Mouse (Mus musculus) embryonic facial prominence, embryonic 13.5 days (tissue): ENCODE measurements around the gene Ppt2. TPM values are rescaled to one million over a fixed set of nuclear protein-coding genes. Genes with fewer than 3 reads are reported as not detected.

Source experiments
- ATAC-seq: fragments of 200-750 bp; cut with Nextera tagmentation; 2 replicates; pipeline ENCODE4 v1.8.0; 2017; ENCODE audit warnings: low read depth; ENCODE audit not compliant: insufficient number of reproducible peaks, insufficient read depth, low FRiP score, low TSS enrichment
- H3K27ac ChIP-seq: fragments of 300-500 bp; sonication (generic); 2 replicates; pipeline ENCODE4 v1.5.1; 2015; ENCODE audit warnings: moderate library complexity, mild to moderate bottlenecking, inconsistent platforms
- H3K27me3 ChIP-seq: fragments of 300-500 bp; sonication (generic); 2 replicates; pipeline ENCODE4 v1.6.1; 2015; ENCODE audit warnings: mild to moderate bottlenecking, inconsistent platforms
- H3K36me3 ChIP-seq: fragments of 300-500 bp; sonication (generic); 2 replicates; pipeline ENCODE4 v1.6.1; 2015; ENCODE audit warnings: mild to moderate bottlenecking, inconsistent platforms
- H3K4me1 ChIP-seq: fragments of 300-500 bp; sonication (generic); 2 replicates; pipeline ENCODE4 v1.6.1; 2015; ENCODE audit warnings: inconsistent platforms
- H3K4me2 ChIP-seq: fragments of 300-500 bp; sonication (generic); 2 replicates; pipeline ENCODE4 v1.6.1; 2015; ENCODE audit warnings: moderate library complexity, mild to moderate bottlenecking, inconsistent platforms
- H3K4me3 ChIP-seq: fragments of 300-500 bp; sonication (generic); 2 replicates; pipeline ENCODE4 v1.5.1; 2015; ENCODE audit warnings: mild to moderate bottlenecking, inconsistent platforms
- H3K9ac ChIP-seq: fragments of 300-500 bp; sonication (generic); 2 replicates; pipeline ENCODE4 v1.6.1; 2015; ENCODE audit warnings: mild to moderate bottlenecking, inconsistent platforms
- H3K9me3 ChIP-seq: fragments of 300-500 bp; sonication (generic); 2 replicates; pipeline ENCODE4 v1.6.1; 2016; ENCODE audit warnings: inconsistent platforms
- WGBS: fragments of 180-500 bp; shearing (Covaris S2); methylation state at CpG from one replicate; pipeline ENCODE4 v1.1.7; 2015; ENCODE audit warnings: mixed read lengths; 5-methylcytosine and 5-hydroxymethylcytosine counted together
- polyA plus RNA-seq: library from polyadenylated mRNA; unstranded; fragments of >200 nt; fragmentation: Nextera tagmentation; extraction: Ambion mirVana; gene quantifications from 2 replicates; pipeline ENCODE4 v1.2.1, GENCODE M21; 2015

Gene Ppt2
- polyA plus RNA-seq, 1 experiment from 2014 or later, result 21.6 TPM

DNA sequence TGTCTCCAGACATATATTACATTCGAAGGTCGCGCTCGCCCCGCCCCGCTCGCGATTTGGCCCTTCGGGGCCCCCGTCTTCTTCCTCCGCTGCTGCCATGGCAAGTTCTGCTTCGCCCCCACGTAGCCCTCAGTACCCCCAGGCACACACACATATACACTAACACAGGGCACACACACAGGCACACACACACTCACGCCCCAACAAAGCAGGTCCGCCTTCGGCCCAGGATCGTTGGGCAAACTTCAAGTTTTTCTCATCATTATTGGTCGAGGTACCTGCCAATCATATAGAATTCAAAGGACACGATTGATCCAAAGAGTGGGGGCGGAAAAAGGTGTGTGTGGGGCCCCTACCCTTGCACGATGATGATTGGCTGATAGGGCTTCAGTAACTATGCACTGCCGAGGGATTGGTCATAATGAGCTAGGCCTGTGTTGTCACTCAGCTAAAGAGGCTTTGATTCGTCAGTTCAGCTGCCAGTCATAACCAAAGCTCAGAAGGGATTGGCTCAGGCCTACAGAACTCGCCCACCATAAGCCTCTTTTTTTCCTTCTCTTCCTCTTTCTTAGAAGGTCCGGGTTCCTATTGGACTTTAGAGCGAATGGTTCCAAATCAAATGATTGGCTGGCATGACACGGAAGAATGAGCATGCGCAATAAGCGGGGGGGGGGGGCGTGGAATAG is 24.8 kb downstream of the Ppt2 start, which contains the start of gene Rnf5:
Gene Rnf5 (minus strand): TSS at position 316 of the 686 bp plus-strand sequence.
- Histone ChIP-seq H3K4me1 (peaks cover 39% of the 10 kb centered on the region), H3K9me3 (no peaks in the 10 kb centered on the region), H3K36me3 (peaks cover 33% of the 10 kb centered on the region), H3K27ac (peak within 1 kb of the TSS; percentile 89), H3K4me3 (peak within 1 kb of the TSS; percentile 90), H3K27me3 (no peaks in the 10 kb centered on the region), H3K4me2 (peak within 1 kb of the TSS; percentile 95), H3K9ac (peak within 1 kb of the TSS; percentile 92)
- peak; percentile 96 for ATAC-seq
- WGBS, result under 1% methylated on average over 30 of the region's 30 CpGs

DNA sequence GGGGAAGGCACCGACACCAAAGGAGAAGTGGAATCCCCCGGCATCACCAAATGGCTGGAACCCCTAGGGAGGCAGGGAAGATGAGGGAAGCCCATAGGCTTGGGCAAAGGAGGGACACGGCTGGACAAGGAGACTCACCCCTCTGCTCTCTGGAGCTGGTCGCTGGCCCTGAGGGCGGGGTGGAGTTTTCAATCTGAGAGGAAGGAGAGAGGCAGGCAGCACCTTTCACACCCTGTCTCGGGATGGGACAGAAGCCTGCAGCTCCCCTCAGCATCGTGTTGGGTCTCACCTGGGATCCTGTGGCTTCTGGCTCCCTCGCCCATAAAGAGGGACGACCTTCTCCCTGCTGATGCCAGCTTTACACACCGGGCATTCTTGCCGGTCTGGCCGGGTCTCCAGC is 26.5 kb downstream of the Ppt2 start:
- ATAC-seq, result no peak
- H3K4me1 ChIP-seq, result peaks cover 40% of the 10 kb centered on the region
- peak overlapping the region; percentile 86; the same call in 1 of the 2 replicates for H3K4me2 ChIP-seq
- no peaks in the 10 kb centered on the region for H3K27me3 ChIP-seq
- H3K9ac ChIP-seq, result no peak overlapping the region
- no peak overlapping the region for H3K27ac ChIP-seq
- H3K9me3 ChIP-seq, result no peaks in the 10 kb centered on the region
- peak overlapping the region; percentile 90; the same call in 1 of the 2 replicates for H3K4me3 ChIP-seq
- 82% methylated on average over 12 of the region's 12 CpGs for WGBS
- H3K36me3 ChIP-seq, result peaks cover 30% of the 10 kb centered on the region

DNA sequence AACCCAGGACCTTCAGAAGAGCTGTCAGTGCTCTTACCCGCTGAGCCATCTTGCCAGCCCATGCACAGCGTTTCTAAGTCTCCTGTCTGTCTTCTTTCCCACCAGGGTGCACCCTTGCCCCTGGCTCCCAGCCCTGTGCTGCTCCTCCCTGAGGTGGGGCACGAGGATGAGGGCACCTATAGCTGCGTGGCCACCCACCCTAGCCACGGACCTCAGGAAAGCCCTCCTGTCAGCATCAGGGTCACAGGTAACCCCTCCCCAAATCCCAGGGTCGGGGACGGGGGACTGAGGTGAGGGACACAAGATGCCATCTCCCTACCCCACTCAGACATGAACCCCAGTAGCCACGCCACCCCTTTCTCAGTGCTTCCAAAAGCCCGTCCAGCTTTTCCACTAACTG is 28.4 kb downstream of the Ppt2 start:
- Histone ChIP-seq H3K36me3 (peaks cover 47% of the 10 kb centered on the region), H3K27me3 (no peaks in the 10 kb centered on the region), H3K9me3 (no peaks in the 10 kb centered on the region), H3K9ac (no peak overlapping the region), H3K4me3 (no peak overlapping the region), H3K4me2 (no peak overlapping the region), H3K4me1 (peaks cover 48% of the 10 kb centered on the region), H3K27ac (no peak overlapping the region)
- ATAC-seq, result no peak
- WGBS, result 78% methylated on average over 9 of the region's 9 CpGs

DNA sequence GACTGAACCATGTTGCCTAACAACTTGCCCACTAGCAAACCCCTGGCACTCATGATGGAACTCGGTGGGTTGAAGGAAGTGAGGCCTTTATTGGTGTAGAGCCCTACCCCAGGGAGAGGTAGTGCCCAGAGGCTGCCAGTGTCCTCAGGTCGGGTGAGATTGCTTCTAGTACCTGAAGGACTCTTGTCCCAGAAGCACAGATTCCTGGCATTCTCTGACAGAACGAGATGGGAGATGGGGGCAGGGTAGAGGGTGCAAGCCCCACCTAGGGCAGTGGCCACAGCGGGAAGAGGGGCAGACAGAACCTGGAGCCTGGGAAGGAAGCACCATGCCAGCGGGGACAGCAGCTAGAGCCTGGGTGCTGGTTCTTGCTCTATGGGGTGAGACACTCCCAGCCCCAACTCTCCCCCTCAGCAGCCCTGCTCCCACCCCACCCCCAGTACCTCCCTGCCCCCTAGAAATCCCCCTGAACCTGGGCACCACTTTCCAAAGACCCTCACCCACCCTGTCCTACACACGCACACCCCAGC is 30.7 kb downstream of the Ppt2 start, which contains the start of gene Ager:
Gene Ager (plus strand): TSS at position 297 of the 530 bp plus-strand sequence.
- Histone ChIP-seq H3K4me2 (peak within 1 kb of the TSS; percentile 9; the same call in 1 of the 2 replicates), H3K27ac (peak within 1 kb of the TSS; percentile 7), H3K4me1 (peaks cover 57% of the 10 kb centered on the region), H3K4me3 (no peak within 1 kb of the TSS), H3K9ac (peak within 1 kb of the TSS; percentile 44; the same call in 1 of the 2 replicates), H3K9me3 (no peaks in the 10 kb centered on the region), H3K36me3 (peaks cover 57% of the 10 kb centered on the region), H3K27me3 (no peaks in the 10 kb centered on the region)
- ATAC-seq, result no peak
- WGBS, result 12% methylated on average over 6 of the region's 6 CpGs

DNA sequence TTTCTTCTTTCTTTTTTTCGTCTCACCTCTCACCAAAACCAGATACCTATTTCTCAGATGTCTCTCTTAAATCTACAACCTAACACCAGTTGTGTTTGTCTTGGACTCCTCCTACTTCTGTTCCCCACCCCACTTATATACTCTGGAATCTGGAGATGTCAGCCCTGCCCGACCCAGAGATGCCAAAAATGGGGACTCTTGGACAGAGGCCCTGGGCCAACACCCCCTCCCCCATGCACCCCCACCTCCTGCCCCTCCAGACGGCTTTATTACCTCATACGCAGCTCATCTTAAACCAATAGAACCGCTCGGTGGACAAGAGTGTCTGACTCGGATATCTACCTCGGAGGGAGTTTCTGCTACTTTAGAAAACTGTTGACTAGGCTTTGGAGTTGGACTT is 32.2 kb downstream of the Ppt2 start:
- Histone ChIP-seq H3K4me3 (no peak overlapping the region), H3K27me3 (no peaks in the 10 kb centered on the region), H3K27ac (no peak overlapping the region), H3K36me3 (peaks cover 46% of the 10 kb centered on the region), H3K4me2 (no peak overlapping the region), H3K9me3 (no peaks in the 10 kb centered on the region), H3K9ac (no peak overlapping the region), H3K4me1 (peaks cover 56% of the 10 kb centered on the region)
- ATAC-seq, result no peak
- WGBS, result 70% methylated on average over 8 of the region's 8 CpGs

DNA sequence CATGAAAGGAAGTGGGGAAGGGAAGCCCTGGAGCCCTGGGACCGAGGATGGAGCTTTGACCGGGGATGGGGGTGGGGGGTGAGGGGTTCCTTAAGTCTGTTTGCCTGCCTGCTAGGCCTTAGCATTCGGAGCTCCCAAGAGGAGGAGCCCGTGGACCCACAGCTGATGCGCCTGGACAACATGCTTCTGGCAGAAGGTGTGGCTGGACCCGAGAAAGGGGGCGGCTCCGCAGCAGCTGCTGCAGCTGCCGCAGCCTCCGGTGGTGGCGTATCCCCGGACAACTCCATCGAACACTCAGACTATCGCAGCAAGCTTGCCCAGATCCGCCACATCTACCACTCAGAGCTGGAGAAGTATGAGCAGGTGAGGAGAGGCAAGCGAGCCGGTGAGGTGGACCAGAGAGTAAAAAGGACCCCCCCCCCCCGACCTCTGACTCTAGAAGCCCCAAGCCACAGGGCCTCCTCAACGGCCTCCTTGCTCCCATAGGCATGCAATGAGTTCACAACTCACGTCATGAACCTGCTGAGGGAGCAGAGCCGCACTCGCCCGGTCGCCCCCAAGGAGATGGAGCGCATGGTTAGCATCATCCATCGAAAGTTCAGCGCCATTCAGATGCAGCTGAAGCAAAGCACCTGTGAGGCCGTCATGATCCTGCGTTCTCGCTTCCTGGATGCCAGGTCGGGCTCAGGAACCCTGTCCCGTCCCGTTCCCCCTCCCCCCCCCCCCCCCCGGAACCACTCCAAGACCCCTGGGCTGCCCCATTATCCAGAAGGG is 34.4 kb downstream of the Ppt2 start:
- H3K9ac ChIP-seq, result peak overlapping the region; percentile 97
- no peaks in the 10 kb centered on the region for H3K9me3 ChIP-seq
- peak overlapping the region; percentile 96 for H3K4me2 ChIP-seq
- H3K27ac ChIP-seq, result peak overlapping the region; percentile 99; the same call in 1 of the 2 replicates
- peaks cover 76% of the 10 kb centered on the region for H3K4me1 ChIP-seq
- no peaks in the 10 kb centered on the region for H3K27me3 ChIP-seq
- peak overlapping the region; percentile 86 for H3K4me3 ChIP-seq
- ATAC-seq, result no peak
- WGBS, result 39% methylated on average over 31 of the region's 34 CpGs
- peaks cover 30% of the 10 kb centered on the region for H3K36me3 ChIP-seq

DNA sequence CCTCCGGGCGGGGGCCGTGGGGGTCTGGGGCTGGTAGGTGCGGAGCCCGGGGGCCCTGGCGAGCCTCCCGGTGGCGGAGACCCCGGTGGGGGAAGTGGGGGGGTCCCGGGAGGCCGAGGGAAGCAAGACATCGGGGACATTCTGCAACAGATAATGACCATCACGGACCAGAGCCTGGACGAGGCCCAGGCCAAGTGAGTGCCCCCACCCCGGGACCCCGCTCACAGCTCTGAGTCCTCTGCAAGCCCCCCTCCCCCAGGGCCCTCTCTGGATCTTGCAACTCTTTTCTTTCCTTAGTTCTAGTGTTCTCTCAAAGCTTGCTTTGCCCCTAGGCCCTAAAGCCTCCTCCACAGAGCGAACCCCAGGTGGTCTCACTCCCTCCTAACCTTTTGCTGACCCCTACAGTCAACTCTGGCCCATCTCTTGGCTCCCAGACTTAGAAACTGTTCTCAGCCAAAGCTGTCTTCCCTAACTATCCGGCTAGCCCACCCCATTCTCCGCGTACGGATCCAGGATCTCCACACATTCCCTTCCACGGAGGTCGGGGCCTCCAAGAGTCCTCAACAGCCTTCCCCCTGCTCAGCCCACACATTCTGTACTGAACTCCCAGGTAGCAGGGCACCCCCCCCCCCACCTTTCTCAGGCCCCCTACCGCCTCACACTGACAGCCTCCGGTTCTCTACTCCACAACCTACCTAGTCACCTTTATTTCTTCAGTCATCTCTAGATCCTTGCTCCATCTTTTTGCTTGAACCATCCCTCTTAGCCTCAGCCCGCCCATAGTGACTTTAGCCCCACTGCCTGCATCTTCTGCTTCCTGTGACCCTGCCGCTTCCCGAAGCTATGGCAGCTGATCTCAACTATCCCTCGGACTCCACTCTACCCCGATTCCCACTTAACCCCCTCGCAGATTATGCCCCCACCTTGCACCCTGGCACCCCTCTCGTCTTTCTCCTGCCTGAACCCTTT is 35.4 kb downstream of the Ppt2 start:
- H3K9me3 ChIP-seq, result no peaks in the 10 kb centered on the region

DNA sequence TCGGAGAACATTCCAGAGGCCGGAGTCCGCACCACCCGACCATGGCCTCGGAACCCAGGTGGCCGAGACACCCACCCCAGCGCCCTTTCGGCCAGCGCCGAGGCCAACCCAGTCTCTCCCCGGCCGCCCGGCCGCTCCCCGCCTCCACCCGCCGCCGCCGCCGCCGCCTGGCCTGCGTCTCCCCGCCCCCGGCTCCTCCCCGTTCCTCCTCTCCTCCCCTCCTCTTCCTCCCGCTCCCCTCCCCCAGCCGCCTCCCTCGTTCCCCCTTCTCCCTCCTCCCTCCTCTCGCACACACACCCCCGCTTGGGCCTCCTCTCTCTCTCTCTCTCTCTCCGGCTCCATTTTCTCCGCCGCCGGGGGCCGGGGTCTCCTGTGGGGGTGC is 36.3 kb downstream of the Ppt2 start:
- H3K9ac ChIP-seq, result peak overlapping the region; percentile 97
- H3K4me2 ChIP-seq, result peak overlapping the region; percentile 96
- H3K27ac ChIP-seq, result peak overlapping the region; percentile 99
- H3K36me3 ChIP-seq, result peaks cover 28% of the 10 kb centered on the region
- peak; percentile 23; the same call in 1 of the 2 replicates for ATAC-seq
- H3K9me3 ChIP-seq, result no peaks in the 10 kb centered on the region
- peak overlapping the region; percentile 86 for H3K4me3 ChIP-seq
- WGBS, result 1% methylated on average over 20 of the region's 35 CpGs
- peaks cover 72% of the 10 kb centered on the region for H3K4me1 ChIP-seq
- H3K27me3 ChIP-seq, result no peaks in the 10 kb centered on the region

More for the DNA sequence above, 35.4 kb downstream of the Ppt2 start:
- peaks cover 78% of the 10 kb centered on the region for H3K4me1 ChIP-seq
- ATAC-seq, result no peak
- peak overlapping the region; percentile 86 for H3K4me3 ChIP-seq
- under 1% methylated on average over 32 of the region's 32 CpGs for WGBS
- peak overlapping the region; percentile 99 for H3K27ac ChIP-seq
- peaks cover 28% of the 10 kb centered on the region for H3K36me3 ChIP-seq
- H3K27me3 ChIP-seq, result no peaks in the 10 kb centered on the region
- H3K9ac ChIP-seq, result peak overlapping the region; percentile 97
- H3K4me2 ChIP-seq, result peak overlapping the region; percentile 96

DNA sequence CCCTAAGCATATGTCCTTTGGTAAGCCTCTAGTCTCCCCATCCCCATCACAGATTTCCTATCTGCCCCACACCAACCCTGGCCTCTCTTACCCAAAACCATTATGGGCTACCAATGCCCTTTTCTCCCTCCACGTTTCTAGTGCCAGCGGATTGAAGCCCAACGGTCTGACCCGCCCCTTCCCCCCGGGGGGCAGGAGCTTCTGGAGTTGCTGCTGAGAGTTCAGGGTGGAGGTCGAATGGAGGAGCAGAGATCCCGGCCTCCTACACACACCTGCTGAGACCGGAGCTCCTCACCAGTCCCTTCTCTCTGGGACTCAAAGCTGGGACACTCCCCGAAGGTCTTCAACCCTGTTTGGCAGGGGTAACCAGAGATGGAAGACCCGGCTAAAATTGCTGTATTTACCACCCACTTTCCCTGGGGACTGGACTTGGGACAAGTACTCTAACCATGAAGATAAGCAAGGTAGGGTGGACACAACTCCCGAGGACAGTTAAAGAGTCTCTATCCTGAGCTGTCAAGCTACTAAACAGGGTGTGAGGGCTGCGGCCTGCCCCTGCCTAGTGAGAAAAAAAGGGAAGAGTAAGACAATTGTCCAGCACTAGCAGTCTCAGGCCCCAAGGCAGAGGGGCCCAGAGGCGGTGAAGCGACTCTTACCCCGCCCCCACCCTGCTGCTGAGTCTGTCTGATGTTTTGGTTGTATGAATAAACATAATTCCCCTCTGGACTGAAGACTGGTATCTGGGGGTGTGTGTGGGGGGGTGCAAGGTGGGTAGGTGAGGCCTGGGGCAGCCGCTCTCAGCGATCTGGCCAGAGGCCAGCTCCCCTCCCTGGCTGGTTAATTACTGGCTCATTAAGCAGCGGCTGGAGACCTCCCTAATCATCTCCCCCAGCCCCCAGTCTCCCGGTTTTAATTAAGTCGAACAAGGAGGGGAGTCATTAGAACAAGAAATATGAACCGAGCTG is 37.0 kb downstream of the Ppt2 start, which contains the start of gene Pbx2:
Gene Pbx2 (plus strand): TSS at position 238 of the 965 bp plus-strand sequence.
- H3K4me1 ChIP-seq, result peaks cover 70% of the 10 kb centered on the region
- peak within 1 kb of the TSS; percentile 96 for H3K4me2 ChIP-seq
- no peaks in the 10 kb centered on the region for H3K9me3 ChIP-seq
- 0 out of 2 replicates have a peak, but pooled peaks have one; percentile 8 for ATAC-seq
- no peaks in the 10 kb centered on the region for H3K27me3 ChIP-seq
- H3K27ac ChIP-seq, result peak within 1 kb of the TSS; percentile 99
- H3K36me3 ChIP-seq, result peaks cover 23% of the 10 kb centered on the region
- H3K4me3 ChIP-seq, result peak within 1 kb of the TSS; percentile 86
- 4% methylated on average over 21 of the region's 21 CpGs for WGBS
- peak within 1 kb of the TSS; percentile 97 for H3K9ac ChIP-seq
